Mouse (Mus musculus): ENCODE data around the gene Birc5. TPM values are rescaled to one million over a fixed set of nuclear protein-coding genes. Genes with fewer than 3 reads are reported as not detected.

The Birc5 gene
- polyA plus RNA-seq, 1 experiment from 2014 or later = 91.7 TPM

- DNase-seq (ENCODE audit: low spot score) (no peak), ATAC-seq (ENCODE audit: low FRiP score, low TSS enrichment) (no peak)
- no peaks in the 10 kb centered on the region for H3K36me3 ChIP-seq (ENCODE audit: control insufficient read depth, insufficient read depth, low read length)
- no peak overlapping the region for H3K9ac ChIP-seq (ENCODE audit: low read length)
- H3K9me3 ChIP-seq (ENCODE audit: control insufficient read depth, low read length) = no peaks in the 10 kb centered on the region
- TF ChIP-seq CTCF (IDR thresholded peaks at IDR 0.05; ENCODE audit: low read depth) (no peak), EP300 (optimal IDR thresholded peaks at IDR 0.05) (no peak)
- no peak overlapping the region for H3K4me2 ChIP-seq (replicated peaks; ENCODE audit: low read depth)
- no peak overlapping the region for H3K27ac ChIP-seq (replicated peaks)
- H3K27me3 ChIP-seq (ENCODE audit: control insufficient read depth, insufficient read depth, low read length) = no peaks in the 10 kb centered on the region
- 86% methylated on average over 19 of the region's 19 CpGs for WGBS
- peaks cover 15% of the 10 kb centered on the region for H3K4me1 ChIP-seq (replicated peaks; ENCODE audit: control insufficient read depth, insufficient read depth)
- no peak overlapping the region for H3K4me3 ChIP-seq (ENCODE audit: low read depth, low read length)
Observed at GRCm38 (mm10) chr11:117891581-117892175, 42.6 kb downstream of the Birc5 start.

GRCm38 (mm10) chr11:117892199-117892598 lies 43.1 kb downstream of the Birc5 start:
- ATAC-seq (ENCODE audit: low FRiP score, low TSS enrichment) (no peak), DNase-seq (ENCODE audit: low spot score) (no peak)
- Histone ChIP-seq H3K27ac (replicated peaks) (no peak overlapping the region), H3K27me3 (ENCODE audit: control insufficient read depth, insufficient read depth, low read length) (no peaks in the 10 kb centered on the region), H3K4me1 (replicated peaks; ENCODE audit: control insufficient read depth, insufficient read depth) (peaks cover 15% of the 10 kb centered on the region), H3K9me3 (ENCODE audit: control insufficient read depth, low read length) (no peaks in the 10 kb centered on the region), H3K4me2 (replicated peaks; ENCODE audit: low read depth) (no peak overlapping the region), H3K9ac (ENCODE audit: low read length) (no peak overlapping the region), H3K4me3 (ENCODE audit: low read depth, low read length) (no peak overlapping the region), H3K36me3 (ENCODE audit: control insufficient read depth, insufficient read depth, low read length) (no peaks in the 10 kb centered on the region)
- TF ChIP-seq EP300 (optimal IDR thresholded peaks at IDR 0.05) = no peak
- no peak for TF ChIP-seq CTCF (IDR thresholded peaks at IDR 0.05; ENCODE audit: low read depth)
- 60% methylated on average over 6 of the region's 6 CpGs for WGBS

- Histone ChIP-seq H3K9ac (ENCODE audit: low read length) (no peak overlapping the region), H3K4me2 (replicated peaks; ENCODE audit: low read depth) (no peak overlapping the region), H3K36me3 (ENCODE audit: control insufficient read depth, insufficient read depth, low read length) (no peaks in the 10 kb centered on the region), H3K9me3 (ENCODE audit: control insufficient read depth, low read length) (no peaks in the 10 kb centered on the region), H3K27me3 (ENCODE audit: control insufficient read depth, insufficient read depth, low read length) (no peaks in the 10 kb centered on the region), H3K4me3 (ENCODE audit: low read depth, low read length) (no peak overlapping the region), H3K4me1 (replicated peaks; ENCODE audit: control insufficient read depth, insufficient read depth) (peaks cover 3% of the 10 kb centered on the region), H3K27ac (replicated peaks) (no peak overlapping the region)
- TF ChIP-seq EP300 (optimal IDR thresholded peaks at IDR 0.05) (no peak), CTCF (IDR thresholded peaks at IDR 0.05; ENCODE audit: low read depth) (no peak)
- DNase-seq (ENCODE audit: low spot score) (no peak), ATAC-seq (ENCODE audit: low FRiP score, low TSS enrichment) (no peak)
- 63% methylated on average over 10 of the region's 10 CpGs for WGBS
Observed at GRCm38 (mm10) chr11:117894676-117895075, 45.6 kb downstream of the Birc5 start.

- TF ChIP-seq EP300 (optimal IDR thresholded peaks at IDR 0.05) = no peak
- no peak for TF ChIP-seq CTCF (IDR thresholded peaks at IDR 0.05; ENCODE audit: low read depth)
- Histone ChIP-seq H3K4me1 (replicated peaks; ENCODE audit: control insufficient read depth, insufficient read depth) (no peaks in the 10 kb centered on the region), H3K4me2 (replicated peaks; ENCODE audit: low read depth) (no peak overlapping the region), H3K27ac (replicated peaks) (no peak overlapping the region), H3K4me3 (ENCODE audit: low read depth, low read length) (no peak overlapping the region), H3K9ac (ENCODE audit: low read length) (no peak overlapping the region), H3K9me3 (ENCODE audit: control insufficient read depth, low read length) (no peaks in the 10 kb centered on the region), H3K27me3 (ENCODE audit: control insufficient read depth, insufficient read depth, low read length) (no peaks in the 10 kb centered on the region), H3K36me3 (ENCODE audit: control insufficient read depth, insufficient read depth, low read length) (no peaks in the 10 kb centered on the region)
- DNase-seq (ENCODE audit: low spot score) (no peak), ATAC-seq (ENCODE audit: low FRiP score, low TSS enrichment) (0 out of 2 replicates have a peak, but pooled peaks have one; percentile 29)
- 43% methylated on average over 2 of the region's 2 CpGs for WGBS
Observed at GRCm38 (mm10) chr11:117896533-117896932, 47.5 kb downstream of the Birc5 start.

- 87% methylated on average over 2 of the region's 2 CpGs for WGBS
- Histone ChIP-seq H3K27ac (replicated peaks) (no peak overlapping the region), H3K4me2 (replicated peaks; ENCODE audit: low read depth) (no peak overlapping the region), H3K36me3 (ENCODE audit: control insufficient read depth, insufficient read depth, low read length) (no peaks in the 10 kb centered on the region), H3K9me3 (ENCODE audit: control insufficient read depth, low read length) (no peaks in the 10 kb centered on the region), H3K27me3 (ENCODE audit: control insufficient read depth, insufficient read depth, low read length) (no peaks in the 10 kb centered on the region), H3K4me1 (replicated peaks; ENCODE audit: control insufficient read depth, insufficient read depth) (no peaks in the 10 kb centered on the region), H3K9ac (ENCODE audit: low read length) (no peak overlapping the region), H3K4me3 (ENCODE audit: low read depth, low read length) (no peak overlapping the region)
- ATAC-seq (ENCODE audit: low FRiP score, low TSS enrichment) = peak; percentile 21; the same call in 1 of the 2 replicates
- DNase-seq (ENCODE audit: low spot score) = no peak
- no peak for TF ChIP-seq CTCF (IDR thresholded peaks at IDR 0.05; ENCODE audit: low read depth)
- TF ChIP-seq EP300 (optimal IDR thresholded peaks at IDR 0.05) = no peak
Observed at GRCm38 (mm10) chr11:117902282-117902681, 53.2 kb downstream of the Birc5 start.

GRCm38 (mm10) chr11:117904442-117904841 lies 55.4 kb downstream of the Birc5 start:
- Histone ChIP-seq H3K9ac (ENCODE audit: low read length) (no peak overlapping the region), H3K4me3 (ENCODE audit: low read depth, low read length) (no peak overlapping the region), H3K4me2 (replicated peaks; ENCODE audit: low read depth) (no peak overlapping the region), H3K36me3 (ENCODE audit: control insufficient read depth, insufficient read depth, low read length) (no peaks in the 10 kb centered on the region), H3K4me1 (replicated peaks; ENCODE audit: control insufficient read depth, insufficient read depth) (no peaks in the 10 kb centered on the region), H3K9me3 (ENCODE audit: control insufficient read depth, low read length) (no peaks in the 10 kb centered on the region), H3K27me3 (ENCODE audit: control insufficient read depth, insufficient read depth, low read length) (no peaks in the 10 kb centered on the region), H3K27ac (replicated peaks) (no peak overlapping the region)
- DNase-seq (ENCODE audit: low spot score) (no peak), ATAC-seq (ENCODE audit: low FRiP score, low TSS enrichment) (no peak)
- TF ChIP-seq EP300 (optimal IDR thresholded peaks at IDR 0.05) (no peak), CTCF (IDR thresholded peaks at IDR 0.05; ENCODE audit: low read depth) (no peak)
- 78% methylated on average over 8 of the region's 8 CpGs for WGBS

Other genes starting within 250 kb of the Birc5 start
- 6.0 and 6.1 TPM in 2 replicates for gene Tnrc6c, start 195.0 kb upstream of the Birc5 start, polyA plus RNA-seq (2015; fragmentation: Nextera tagmentation; extraction: Ambion mirVana)
- gene Tmc8, start 67.2 kb upstream of the Birc5 start, polyA plus RNA-seq (2015; fragmentation: Nextera tagmentation; extraction: Ambion mirVana) = 8.9 and 10.0 TPM in 2 replicates
- 21.0 and 24.1 TPM in 2 replicates for gene Tmc6, start 67.1 kb upstream of the Birc5 start, polyA plus RNA-seq (2015; fragmentation: Nextera tagmentation; extraction: Ambion mirVana)
- gene 6030468B19Rik, start 51.6 kb upstream of the Birc5 start, polyA plus RNA-seq (2015; fragmentation: Nextera tagmentation; extraction: Ambion mirVana) = 0.12 TPM in 1 of 2 replicates, not detected in the other
- 0.18 and 0.24 TPM in 2 replicates for gene Gm20708, start 39.6 kb upstream of the Birc5 start, polyA plus RNA-seq (2015; fragmentation: Nextera tagmentation; extraction: Ambion mirVana)
- gene Syngr2, start 39.6 kb upstream of the Birc5 start, polyA plus RNA-seq (2015; fragmentation: Nextera tagmentation; extraction: Ambion mirVana) = 165 and 183 TPM in 2 replicates
- gene Afmid, start 23.3 kb upstream of the Birc5 start, polyA plus RNA-seq (2015; fragmentation: Nextera tagmentation; extraction: Ambion mirVana) = 5.7 and 7.7 TPM in 2 replicates
- 47.1 and 58.0 TPM in 2 replicates for gene Tk1, start 23.2 kb upstream of the Birc5 start, polyA plus RNA-seq (2015; fragmentation: Nextera tagmentation; extraction: Ambion mirVana)
- gene Tmem235, start 11.5 kb downstream of the Birc5 start, polyA plus RNA-seq (2015; fragmentation: Nextera tagmentation; extraction: Ambion mirVana) = not detected in 2 replicates
- 5.7 and 6.5 TPM in 2 replicates for gene Tha1, start 24.2 kb downstream of the Birc5 start, polyA plus RNA-seq (2015; fragmentation: Nextera tagmentation; extraction: Ambion mirVana)
- 13.5 and 15.7 TPM in 2 replicates for gene Socs3, start 120.8 kb downstream of the Birc5 start, polyA plus RNA-seq (2015; fragmentation: Nextera tagmentation; extraction: Ambion mirVana)
- 28.7 and 29.4 TPM in 2 replicates for gene Pgs1, start 137.0 kb downstream of the Birc5 start, polyA plus RNA-seq (2015; fragmentation: Nextera tagmentation; extraction: Ambion mirVana)

Data from stomach, postnatal 0 days (tissue).